8 mouse cellular contexts compared by ENCODE assay signal in the genomic region with DNA sequence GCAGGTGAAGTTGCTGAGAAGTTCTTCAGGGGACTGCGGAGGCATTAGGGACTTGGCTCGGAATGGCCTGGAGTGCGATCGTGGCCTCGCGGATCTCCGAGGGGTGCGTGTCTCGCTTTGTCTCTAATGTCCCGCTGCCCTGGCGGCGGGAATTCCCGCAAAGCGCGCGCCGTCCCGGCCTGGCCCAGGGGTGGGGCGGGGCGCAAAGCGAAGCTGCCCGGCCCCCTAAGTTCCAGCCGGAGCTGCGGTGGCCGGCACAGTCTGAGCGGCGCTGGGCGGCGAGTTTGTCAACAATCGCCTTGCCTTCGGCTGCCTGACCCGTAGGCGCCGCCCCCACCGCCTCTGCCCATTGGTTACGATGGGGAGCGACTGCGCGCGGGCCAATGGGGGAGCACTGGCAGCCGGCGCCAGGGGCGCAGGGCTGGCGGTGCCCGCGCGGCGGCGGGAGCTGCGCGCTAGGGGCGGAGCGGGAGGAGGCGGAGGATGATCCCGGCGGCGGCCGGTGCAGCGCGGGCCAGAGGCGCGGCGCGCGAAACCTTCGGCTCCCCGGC. TPM values are rescaled to one million over a fixed set of nuclear protein-coding genes. Genes with fewer than 3 reads are reported as not detected.
DNase-seq lines count a peak whose midpoint lies in the region; ATAC-seq lines count a peak whose summit lies in the region.

No protein-coding gene starts in this region.

- no peaks in the 10 kb centered on the region for H3K9me3 ChIP-seq in intestine, embryonic 16.5 days (ENCODE audit: control insufficient read depth, low read length)

- under 1% methylated on average over 67 of the region's 67 CpGs for WGBS in intestine, embryonic 16.5 days

- peak overlapping the region; percentile 80 for H3K9ac ChIP-seq in intestine, embryonic 16.5 days (ENCODE audit: low read depth, low read length)

- peak; percentile 98 for DNase-seq in adrenal gland, postnatal 10 days
- DNase-seq in embryo, embryonic 11.5 days (ENCODE audit: low read depth, low spot score), result peak; percentile 92
- DNase-seq in gastrocnemius, postnatal 36 days, result peak; percentile 88 to 96
- peak; percentile 85 to 87 for DNase-seq in left cerebral cortex, postnatal 25 days (ENCODE audit: low spot score in 2 of 2)
- peak; percentile 95 for DNase-seq in mesoderm, embryonic 11.5 days (ENCODE audit: low read depth, low spot score)
- DNase-seq in right cerebral cortex, postnatal 4 days, result peak; percentile 88
- DNase-seq in MN1 (ENCODE audit: low spot score), result no peak

- no peaks in the 10 kb centered on the region; the same call in none of the 2 replicates for H3K36me3 ChIP-seq in intestine, embryonic 16.5 days (ENCODE audit: control insufficient read depth, insufficient read depth, low read length)

- H3K27ac ChIP-seq in intestine, embryonic 16.5 days (ENCODE audit: low read length), result peak overlapping the region; percentile 86

- intact Hi-C loops in gastrocnemius, postnatal 36 days (cut with DNase I), result loop anchor here (5.0 to 10.0 kb wide), 2 partner anchors 120 to 448 kb away; no protein-coding TSS in a partner anchor
- intact Hi-C loops in left cerebral cortex, postnatal 25 days (cut with DNase I), result no loop called here

- H3K4me2 ChIP-seq in intestine, embryonic 16.5 days (ENCODE audit: low read depth, low read length), result peak overlapping the region; percentile 99

- peaks cover 13% of the 10 kb centered on the region; the same call in 1 of the 2 replicates for H3K27me3 ChIP-seq in intestine, embryonic 16.5 days (replicated peaks; ENCODE audit: control insufficient read depth, insufficient read depth, low read length)

- peak overlapping the region; percentile 80 for H3K4me3 ChIP-seq in intestine, embryonic 16.5 days (ENCODE audit: low read length)

- ATAC-seq in intestine, embryonic 16.5 days, result peak; percentile 90

- peaks cover 31% of the 10 kb centered on the region for H3K4me1 ChIP-seq in intestine, embryonic 16.5 days (ENCODE audit: control insufficient read depth, insufficient read depth, low read length)

RNA-seq across cellular contexts. Expression of a gene that starts 1.4 kb away (rescaled TPM):
- 10 to 100 TPM; 24.4 to 34.9 TPM for total RNA-seq in adrenal gland, postnatal 10 days (2021)
- 1 to 10 TPM; 3.7 to 5.8 TPM for total RNA-seq in gastrocnemius, postnatal 36 days (2021)
- polyA plus RNA-seq in intestine, embryonic 16.5 days (2015; fragmentation: Nextera tagmentation; extraction: Ambion mirVana), result 10.0 and 10.6 TPM in 2 replicates
- total RNA-seq in left cerebral cortex, postnatal 25 days (2021), result 1 to 10 TPM; 6.3 to 9.4 TPM
